Mouse (Mus musculus): ENCODE measurements around the gene Auts2. TPM values are rescaled to one million over a fixed set of nuclear protein-coding genes. Genes with fewer than 3 reads are reported as not detected.

Auts2 gene
- polyA plus RNA-seq, 1 experiment from 2014 or later, result 27.7 TPM

DNA sequence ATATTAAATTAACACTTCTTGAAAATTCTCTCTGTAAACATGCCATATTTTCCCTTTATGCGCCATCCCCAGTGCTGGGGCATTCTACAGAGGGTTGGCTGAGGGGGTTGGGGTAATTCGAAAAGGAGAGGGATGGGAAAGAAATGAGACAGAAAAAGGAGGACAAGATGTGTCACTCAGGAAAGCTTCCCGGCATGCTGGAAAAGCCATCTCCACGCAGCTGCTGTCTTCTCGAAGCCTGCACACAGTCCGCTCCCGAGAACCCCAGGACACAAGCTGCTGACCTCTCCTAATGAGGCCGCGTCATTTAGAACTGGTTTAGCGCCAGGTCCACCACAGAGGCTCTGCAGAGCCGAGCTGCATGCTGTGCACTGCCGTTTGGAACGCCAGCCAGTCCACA lies 825.1 kb downstream of the Auts2 start:
- Histone ChIP-seq H3K9me3 (replicated peaks) (no peaks in the 10 kb centered on the region), H3K27ac (no peak overlapping the region), H3K27me3 (peaks cover 32% of the 10 kb centered on the region; the same call in 1 of the 2 replicates), H3K4me2 (no peak overlapping the region), H3K4me3 (replicated peaks) (no peak overlapping the region), H3K4me1 (peaks cover 12% of the 10 kb centered on the region), H3K9ac (no peak overlapping the region), H3K36me3 (peaks cover 12% of the 10 kb centered on the region)
- 62% methylated on average over 13 of the region's 13 CpGs for whole genome bisulfite sequencing
- ATAC-seq (replicated peaks; ENCODE audit: low FRiP score), result no peak

DNA sequence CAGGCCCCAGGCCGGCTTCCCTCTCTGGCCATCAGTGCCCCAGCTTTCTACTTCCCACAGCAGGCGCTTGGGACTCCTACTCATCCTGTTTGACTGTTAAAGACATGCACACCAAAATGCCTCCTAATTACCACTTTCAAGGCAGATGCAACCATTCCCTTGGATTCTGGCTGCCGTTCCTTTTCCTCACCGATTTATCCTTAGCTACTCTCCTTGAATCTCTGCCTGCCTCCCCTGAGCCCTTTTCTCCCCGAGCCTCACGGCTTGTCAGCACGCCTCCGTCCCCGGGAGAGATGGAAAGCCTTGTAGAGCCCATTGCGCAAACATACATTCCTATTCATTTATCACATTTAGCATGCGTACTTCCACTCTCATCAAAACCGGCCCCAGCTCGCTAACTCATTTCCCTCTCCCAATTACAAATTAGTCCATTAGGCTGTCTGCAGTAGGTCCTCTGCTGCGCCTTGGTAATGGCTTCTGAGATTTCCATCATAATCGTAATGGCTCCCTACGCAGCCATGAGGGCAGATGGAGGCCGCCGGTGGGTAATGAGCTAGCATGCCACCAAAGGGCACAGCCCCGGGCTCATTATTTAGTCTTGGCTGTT lies 825.7 kb downstream of the Auts2 start:
- peaks cover 7% of the 10 kb centered on the region for H3K4me1 ChIP-seq
- 85% methylated on average over 19 of the region's 19 CpGs for WGBS
- H3K4me2 ChIP-seq, result no peak overlapping the region
- H3K9ac ChIP-seq, result no peak overlapping the region
- ATAC-seq (replicated peaks; ENCODE audit: low FRiP score), result no peak
- no peaks in the 10 kb centered on the region for H3K9me3 ChIP-seq (replicated peaks)
- H3K27me3 ChIP-seq, result peaks cover 32% of the 10 kb centered on the region; the same call in 1 of the 2 replicates
- peaks cover 12% of the 10 kb centered on the region for H3K36me3 ChIP-seq
- H3K27ac ChIP-seq, result no peak overlapping the region
- no peak overlapping the region for H3K4me3 ChIP-seq (replicated peaks)

DNA sequence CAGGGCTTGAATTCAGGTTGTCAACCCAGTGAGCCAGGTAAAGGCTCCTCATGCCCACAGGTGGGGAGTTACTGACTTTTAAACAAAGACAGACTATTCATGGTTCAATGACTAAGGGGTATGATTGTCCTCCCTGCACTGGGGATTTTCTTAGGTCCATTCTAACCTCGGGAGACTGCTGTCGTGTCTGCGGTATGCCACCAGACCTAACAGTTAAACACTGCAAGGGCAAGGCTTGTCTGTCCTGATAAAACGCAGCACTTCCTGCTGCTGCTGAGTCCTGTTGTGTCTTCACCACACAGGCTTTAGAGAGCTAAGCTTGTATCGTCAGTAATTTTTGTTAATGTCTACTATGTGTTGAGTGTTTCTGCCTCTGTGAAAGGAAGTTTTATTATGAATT lies 828.2 kb downstream of the Auts2 start:
- peaks cover 12% of the 10 kb centered on the region for H3K36me3 ChIP-seq
- H3K4me1 ChIP-seq, result peaks cover 17% of the 10 kb centered on the region
- H3K4me2 ChIP-seq, result no peak overlapping the region
- H3K27me3 ChIP-seq, result peaks cover 27% of the 10 kb centered on the region; the same call in 1 of the 2 replicates
- ATAC-seq (replicated peaks; ENCODE audit: low FRiP score), result no peak
- no peak overlapping the region for H3K4me3 ChIP-seq (replicated peaks)
- WGBS, result 77% methylated on average over 5 of the region's 5 CpGs
- no peak overlapping the region for H3K27ac ChIP-seq
- no peaks in the 10 kb centered on the region for H3K9me3 ChIP-seq (replicated peaks)
- no peak overlapping the region for H3K9ac ChIP-seq

DNA sequence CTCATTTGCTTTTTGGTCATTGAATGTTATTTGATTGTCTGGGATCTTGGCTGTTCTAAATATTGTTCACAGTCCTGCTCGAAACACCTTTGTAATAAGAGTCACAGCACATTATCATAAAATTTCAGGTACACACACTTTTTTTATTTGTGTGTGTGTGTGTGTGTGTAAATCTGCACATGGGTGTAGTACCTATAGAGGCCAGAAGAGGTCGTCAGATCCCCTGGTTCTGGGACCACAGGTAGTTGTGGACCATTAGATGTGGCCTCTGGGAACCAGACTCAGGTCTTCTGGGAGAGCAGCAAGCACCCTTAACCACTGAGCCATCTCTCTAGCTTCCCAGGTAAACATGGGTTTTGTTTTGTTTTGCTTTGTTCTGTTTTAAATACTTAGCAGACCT lies 830.7 kb downstream of the Auts2 start:
- WGBS, result 79% methylated on average over 2 of the region's 2 CpGs
- H3K4me3 ChIP-seq (replicated peaks), result no peak overlapping the region
- peaks cover 17% of the 10 kb centered on the region for H3K4me1 ChIP-seq
- no peaks in the 10 kb centered on the region for H3K9me3 ChIP-seq (replicated peaks)
- H3K27me3 ChIP-seq, result peaks cover 25% of the 10 kb centered on the region; the same call in 1 of the 2 replicates
- no peak overlapping the region for H3K9ac ChIP-seq
- peaks cover 12% of the 10 kb centered on the region for H3K36me3 ChIP-seq
- H3K27ac ChIP-seq, result no peak overlapping the region
- ATAC-seq (replicated peaks; ENCODE audit: low FRiP score), result no peak
- no peak overlapping the region for H3K4me2 ChIP-seq

DNA sequence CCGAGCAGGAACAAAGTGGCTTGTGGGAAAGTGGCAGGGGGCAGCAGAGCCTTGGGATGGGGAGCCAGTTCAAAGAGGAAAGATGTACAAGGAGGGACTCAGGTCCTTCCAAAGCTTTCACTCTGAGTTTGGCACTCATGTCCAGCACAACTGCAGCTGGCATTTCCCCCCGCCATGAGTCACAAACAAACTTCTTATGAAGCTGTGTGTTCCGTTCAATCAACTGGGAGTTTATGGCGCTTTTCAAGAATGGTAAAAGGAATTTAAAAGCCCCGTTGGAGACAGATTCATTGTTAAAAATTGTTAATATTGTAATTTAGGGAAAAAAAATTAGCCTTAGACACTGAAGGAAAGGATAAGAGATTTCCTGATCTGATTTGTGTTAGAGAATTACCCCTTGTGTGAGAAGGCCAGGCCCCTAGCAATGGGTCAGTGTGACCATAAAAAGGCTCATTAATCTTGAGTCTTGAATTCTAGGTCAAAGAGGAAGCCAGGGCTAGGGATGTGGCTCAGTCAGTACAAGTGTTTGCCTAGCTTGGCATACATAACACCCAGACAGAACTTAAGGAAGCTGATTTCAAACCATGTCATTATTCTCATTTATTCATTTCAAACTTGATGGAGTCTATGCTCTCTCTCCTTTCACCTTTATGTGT lies 831.5 kb downstream of the Auts2 start:
- H3K4me3 ChIP-seq (replicated peaks), result no peak overlapping the region
- ATAC-seq (replicated peaks; ENCODE audit: low FRiP score), result 0 out of 2 replicates have a peak, but pooled peaks have one; percentile 38
- peaks cover 12% of the 10 kb centered on the region for H3K36me3 ChIP-seq
- WGBS, result 18% methylated on average over 5 of the region's 5 CpGs
- peaks cover 20% of the 10 kb centered on the region; the same call in 1 of the 2 replicates for H3K27me3 ChIP-seq
- peak overlapping the region; percentile 34 for H3K4me2 ChIP-seq
- H3K4me1 ChIP-seq, result peaks cover 17% of the 10 kb centered on the region
- no peaks in the 10 kb centered on the region for H3K9me3 ChIP-seq (replicated peaks)
- no peak overlapping the region for H3K9ac ChIP-seq
- H3K27ac ChIP-seq, result no peak overlapping the region

DNA sequence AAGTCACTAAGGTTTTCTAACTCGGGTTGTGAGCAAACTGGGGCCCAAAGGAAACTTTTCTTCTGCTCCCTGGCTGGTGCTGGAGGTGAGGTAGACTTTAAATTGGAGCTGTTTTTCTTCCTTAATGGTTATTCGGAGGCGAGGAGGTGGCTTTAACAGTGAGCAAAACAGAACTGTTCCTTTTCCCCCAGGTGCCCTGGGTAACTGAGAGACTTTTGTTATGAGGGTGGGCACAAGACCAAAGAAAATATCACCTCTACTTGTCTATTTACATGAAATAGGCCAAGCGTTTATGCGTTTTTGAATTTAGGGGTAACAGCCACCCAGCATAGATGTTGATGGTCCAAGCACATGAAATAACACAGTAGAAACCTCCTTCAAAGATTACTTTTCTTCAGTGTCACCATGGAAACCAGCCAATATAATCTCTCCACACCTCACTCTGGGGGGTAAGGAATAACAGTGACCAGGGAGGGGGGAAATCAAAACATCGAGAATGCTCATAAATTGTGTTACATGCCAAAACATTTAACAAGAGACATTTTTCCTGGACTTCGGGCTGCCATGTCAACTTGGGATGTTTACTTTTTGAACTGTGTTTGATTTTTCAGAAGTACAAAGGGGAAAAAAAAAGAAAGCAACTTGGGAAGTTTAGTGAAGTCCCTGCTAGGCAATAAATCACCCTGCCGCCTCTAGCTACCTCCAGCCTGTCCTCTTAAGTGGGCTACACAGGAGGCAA lies 832.2 kb downstream of the Auts2 start:
- ATAC-seq (replicated peaks; ENCODE audit: low FRiP score), result 0 out of 2 replicates have a peak, but pooled peaks have one; percentile 72
- no peaks in the 10 kb centered on the region for H3K9me3 ChIP-seq (replicated peaks)
- peaks cover 8% of the 10 kb centered on the region for H3K36me3 ChIP-seq
- no peak overlapping the region for H3K9ac ChIP-seq
- WGBS, result 24% methylated on average over 8 of the region's 8 CpGs
- H3K4me2 ChIP-seq, result peak overlapping the region; percentile 34
- H3K27me3 ChIP-seq, result peaks cover 13% of the 10 kb centered on the region; the same call in 1 of the 2 replicates
- no peak overlapping the region for H3K27ac ChIP-seq
- peaks cover 17% of the 10 kb centered on the region for H3K4me1 ChIP-seq
- no peak overlapping the region for H3K4me3 ChIP-seq (replicated peaks)

DNA sequence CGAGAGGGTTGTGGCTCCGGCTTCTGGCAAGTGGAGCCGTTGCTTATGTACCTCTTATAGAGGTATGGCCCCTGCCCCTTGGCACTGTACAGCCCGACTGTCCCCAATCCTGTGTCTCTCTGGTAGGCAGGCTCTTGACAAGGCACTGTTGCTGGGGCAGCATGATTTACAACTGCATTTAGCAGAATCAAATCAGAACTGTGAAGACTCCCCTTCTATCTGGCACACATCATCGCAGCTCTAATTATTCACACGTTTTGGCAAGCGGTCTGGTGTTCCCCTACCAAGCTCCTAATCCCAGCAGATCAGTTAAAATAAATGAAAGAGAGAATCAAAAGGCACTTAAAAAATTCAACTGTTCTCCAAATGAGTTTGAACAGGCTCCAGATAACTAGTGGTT lies 835.7 kb downstream of the Auts2 start:
- Histone ChIP-seq H3K4me2 (no peak overlapping the region), H3K9me3 (replicated peaks) (no peaks in the 10 kb centered on the region), H3K9ac (no peak overlapping the region), H3K36me3 (no peaks in the 10 kb centered on the region), H3K27me3 (peaks cover 26% of the 10 kb centered on the region; the same call in 1 of the 2 replicates), H3K4me1 (peaks cover 17% of the 10 kb centered on the region), H3K4me3 (replicated peaks) (no peak overlapping the region), H3K27ac (no peak overlapping the region)
- no peak for ATAC-seq (replicated peaks; ENCODE audit: low FRiP score)
- 80% methylated on average over 7 of the region's 7 CpGs for WGBS

DNA sequence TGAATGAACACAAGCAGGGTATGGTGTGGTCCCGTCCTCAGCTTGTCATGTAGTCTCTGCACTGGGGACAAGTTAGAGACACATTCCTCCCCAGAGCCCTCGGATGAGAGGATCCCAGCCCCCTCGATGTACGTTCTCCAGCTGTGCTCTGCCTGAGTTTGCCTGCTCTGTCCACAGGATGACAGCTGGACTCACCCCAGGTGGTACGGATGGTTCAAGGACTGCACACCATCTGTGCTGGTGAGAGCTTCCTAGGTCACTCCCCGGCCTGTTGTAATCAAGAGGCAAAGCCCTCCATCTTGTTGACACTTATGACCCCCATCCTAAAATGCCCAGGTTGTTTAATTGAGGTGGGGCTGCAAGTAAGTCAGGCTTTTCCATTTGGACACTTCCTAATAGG lies 839.4 kb downstream of the Auts2 start:
- no peak overlapping the region for H3K27ac ChIP-seq
- no peak overlapping the region for H3K9ac ChIP-seq
- 37% methylated on average over 6 of the region's 6 CpGs for WGBS
- H3K9me3 ChIP-seq (replicated peaks), result no peaks in the 10 kb centered on the region
- ATAC-seq (replicated peaks; ENCODE audit: low FRiP score), result no peak
- H3K27me3 ChIP-seq, result peaks cover 20% of the 10 kb centered on the region; the same call in 1 of the 2 replicates
- H3K36me3 ChIP-seq, result no peaks in the 10 kb centered on the region
- H3K4me2 ChIP-seq, result no peak overlapping the region
- H3K4me1 ChIP-seq, result no peaks in the 10 kb centered on the region
- H3K4me3 ChIP-seq (replicated peaks), result no peak overlapping the region

DNA sequence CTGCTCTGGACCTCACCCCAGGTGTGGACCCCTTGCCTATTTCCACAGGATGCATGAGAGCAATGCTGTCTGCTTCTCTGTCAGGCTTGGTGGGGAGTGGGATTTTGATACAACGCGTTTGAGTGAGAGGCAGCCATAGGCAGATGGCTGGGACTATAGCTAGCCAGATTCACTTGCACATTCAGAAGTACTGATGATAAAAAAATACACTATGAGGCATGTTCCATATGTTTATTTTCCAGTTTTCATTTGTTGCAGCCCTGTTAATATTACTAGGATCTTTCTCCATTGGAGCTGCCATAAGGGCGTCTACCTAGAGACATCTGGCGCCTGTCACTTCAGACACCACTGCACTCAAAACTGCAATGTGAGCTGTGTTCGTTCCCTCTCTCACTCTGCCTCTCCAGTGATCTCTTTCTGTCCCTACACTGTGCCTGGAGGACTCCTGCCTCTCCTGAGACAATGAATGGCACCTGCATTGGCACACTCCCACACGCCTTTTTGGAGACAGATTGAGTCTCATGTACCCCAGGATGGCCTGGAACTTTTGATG lies 840.2 kb downstream of the Auts2 start:
- Histone ChIP-seq H3K4me1 (no peaks in the 10 kb centered on the region), H3K36me3 (no peaks in the 10 kb centered on the region), H3K4me2 (no peak overlapping the region), H3K27ac (no peak overlapping the region), H3K27me3 (peaks cover 20% of the 10 kb centered on the region; the same call in 1 of the 2 replicates), H3K4me3 (replicated peaks) (no peak overlapping the region), H3K9me3 (replicated peaks) (no peaks in the 10 kb centered on the region), H3K9ac (no peak overlapping the region)
- no peak for ATAC-seq (replicated peaks; ENCODE audit: low FRiP score)
- 82% methylated on average over 6 of the region's 6 CpGs for WGBS

DNA sequence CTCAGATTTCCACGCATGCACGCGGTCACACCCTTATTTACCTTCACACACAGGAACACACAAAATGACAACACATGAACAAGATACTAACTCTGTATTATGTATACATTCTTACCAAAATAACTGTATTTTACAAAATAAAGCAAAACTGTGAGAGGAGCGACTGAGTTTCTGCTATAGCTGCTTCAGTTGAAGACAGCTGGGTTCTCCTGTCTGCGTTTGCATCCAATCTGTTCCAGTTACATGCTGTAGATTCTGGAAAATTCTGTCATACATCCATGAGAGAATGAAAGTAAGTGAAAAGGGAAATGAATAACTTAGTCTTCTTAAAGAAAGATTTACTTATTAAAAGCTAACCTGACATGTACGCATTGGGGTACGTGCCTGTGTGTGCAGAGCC lies 844.2 kb downstream of the Auts2 start:
- Histone ChIP-seq H3K4me1 (0 out of 2 replicates have a peak, but pooled peaks cover 3% of the 10 kb centered on the region), H3K4me2 (no peak overlapping the region), H3K36me3 (no peaks in the 10 kb centered on the region), H3K9ac (no peak overlapping the region), H3K4me3 (replicated peaks) (no peak overlapping the region), H3K9me3 (replicated peaks) (no peaks in the 10 kb centered on the region), H3K27me3 (0 out of 2 replicates have a peak, but pooled peaks cover 11% of the 10 kb centered on the region), H3K27ac (no peak overlapping the region)
- ATAC-seq (replicated peaks; ENCODE audit: low FRiP score), result no peak
- 96% methylated on average over 7 of the region's 7 CpGs for WGBS

DNA sequence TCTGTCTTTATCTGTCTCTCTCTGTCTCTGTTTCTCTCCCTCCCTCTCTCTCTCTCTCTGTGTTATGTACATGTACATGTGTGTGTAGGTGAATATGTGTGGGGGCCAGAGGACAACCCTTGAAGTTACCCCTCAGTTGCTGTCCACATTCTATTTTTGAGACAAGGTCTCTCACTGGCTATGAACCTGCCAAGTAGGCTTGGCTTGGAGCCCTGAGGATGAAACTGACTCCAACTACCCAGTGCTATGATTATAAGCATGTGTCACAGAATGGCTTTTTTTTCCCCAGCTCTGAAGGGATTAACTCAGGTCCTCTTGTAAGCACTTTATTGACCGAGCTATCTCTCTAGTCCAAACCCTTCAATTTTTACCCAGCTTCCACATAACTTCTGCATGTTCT lies 852.4 kb downstream of the Auts2 start:
- Histone ChIP-seq H3K4me3 (replicated peaks) (no peak overlapping the region), H3K27me3 (no peaks in the 10 kb centered on the region), H3K36me3 (no peaks in the 10 kb centered on the region), H3K27ac (no peak overlapping the region), H3K9ac (no peak overlapping the region), H3K4me2 (no peak overlapping the region), H3K4me1 (no peaks in the 10 kb centered on the region), H3K9me3 (replicated peaks) (no peaks in the 10 kb centered on the region)
- WGBS, result 89% methylated on average over 1 of the region's 1 CpGs
- ATAC-seq (replicated peaks; ENCODE audit: low FRiP score), result no peak
